Mouse (Mus musculus) ES-Bruce4 (cell line): ENCODE results near the gene Ankmy2.

Experiments used
- CTCF ChIP-seq: IDR thresholded peaks from one replicate; pipeline ENCODE4 v1.8.1; 2011; ENCODE audit warnings: low read depth, low read length
- POLR2A ChIP-seq: IDR thresholded peaks from one replicate; pipeline ENCODE4 v1.8.1; 2011; ENCODE audit warnings: low read length; ENCODE audit not compliant: insufficient read depth

GRCm38 (mm10) chr12:36140401-36140800, 16.5 kb upstream of the Ankmy2 start:
- TF ChIP-seq CTCF, result no peak
- TF ChIP-seq POLR2A, result no peak
